Mouse (Mus musculus) liver, embryonic 11.5 days (tissue): ENCODE measurements around the gene Pold2. TPM values are rescaled to one million over a fixed set of nuclear protein-coding genes. Genes with fewer than 3 reads are reported as not detected.

ENCODE experiments used
- ATAC-seq: fragments of 200-750 bp; cut with Nextera tagmentation; replicated peaks from 2 replicates; pipeline ENCODE4 v1.8.0; 2017; ENCODE audit warnings: moderate number of reproducible peaks, mild to moderate bottlenecking, moderate TSS enrichment, moderate library complexity; ENCODE audit not compliant: low FRiP score
- DNase-seq: peaks from one replicate; pipeline ENCODE4 v3.0.0-alpha.2; 2017; ENCODE audit warnings: low spot score
- H3K27ac ChIP-seq: fragments of 300-500 bp; sonication (generic); 2 replicates; pipeline ENCODE4 v1.5.1; 2014; ENCODE audit warnings: mild to moderate bottlenecking, low read depth, low read length, control low read depth
- H3K27me3 ChIP-seq: fragments of 300-500 bp; sonication (generic); replicated peaks from 2 replicates; pipeline ENCODE4 v1.6.1; 2014; ENCODE audit warnings: low read length, mixed read lengths; ENCODE audit not compliant: control insufficient read depth, insufficient read depth
- H3K36me3 ChIP-seq: fragments of 300-500 bp; sonication (generic); 2 replicates; pipeline ENCODE4 v1.6.1; 2014; ENCODE audit warnings: mild to moderate bottlenecking, low read length, moderate library complexity, mixed read lengths; ENCODE audit not compliant: control insufficient read depth, insufficient read depth
- H3K4me1 ChIP-seq: fragments of 300-500 bp; sonication (generic); replicated peaks from 2 replicates; pipeline ENCODE4 v1.6.1; 2014; ENCODE audit warnings: low read length, mixed read lengths; ENCODE audit not compliant: control insufficient read depth, insufficient read depth
- H3K4me2 ChIP-seq: fragments of 300-500 bp; sonication (generic); 2 replicates; pipeline ENCODE4 v1.6.1; 2014; ENCODE audit warnings: mild to moderate bottlenecking, control low read depth, moderate library complexity
- H3K4me3 ChIP-seq: fragments of 300-500 bp; sonication (generic); 2 replicates; pipeline ENCODE4 v1.5.1; 2014; ENCODE audit warnings: low read depth, low read length, control low read depth
- H3K9ac ChIP-seq: fragments of 300-500 bp; sonication (generic); 2 replicates; pipeline ENCODE4 v1.6.1; 2014; ENCODE audit warnings: low read depth, low read length, control low read depth
- H3K9me3 ChIP-seq: fragments of 300-500 bp; sonication (generic); 2 replicates; pipeline ENCODE4 v1.6.1; 2016; ENCODE audit warnings: low read length, inconsistent platforms, mixed read lengths; ENCODE audit not compliant: control insufficient read depth
- WGBS: fragments of 180-500 bp; shearing (Covaris S2); extraction: QIAGEN DNeasy Blood & Tissue Kit; methylation state at CpG from one replicate; pipeline ENCODE4 v1.1.7; 2014; 5-methylcytosine and 5-hydroxymethylcytosine counted together
- polyA plus RNA-seq: library from polyadenylated mRNA; unstranded; fragments of >200 nt; fragmentation: Nextera tagmentation; extraction: Ambion mirVana; gene quantifications from 2 replicates; pipeline ENCODE4 v1.2.1, GENCODE M21; 2014

The Pold2 gene
- polyA plus RNA-seq, 1 experiment from 2014 or later: 151 TPM

GRCm38 (mm10) chr11:5914940-5915339, 36.8 kb upstream of the Pold2 start:
- ATAC-seq: no peak
- no peak for DNase-seq
- WGBS: 51% methylated on average over 5 of the region's 5 CpGs

DNA sequence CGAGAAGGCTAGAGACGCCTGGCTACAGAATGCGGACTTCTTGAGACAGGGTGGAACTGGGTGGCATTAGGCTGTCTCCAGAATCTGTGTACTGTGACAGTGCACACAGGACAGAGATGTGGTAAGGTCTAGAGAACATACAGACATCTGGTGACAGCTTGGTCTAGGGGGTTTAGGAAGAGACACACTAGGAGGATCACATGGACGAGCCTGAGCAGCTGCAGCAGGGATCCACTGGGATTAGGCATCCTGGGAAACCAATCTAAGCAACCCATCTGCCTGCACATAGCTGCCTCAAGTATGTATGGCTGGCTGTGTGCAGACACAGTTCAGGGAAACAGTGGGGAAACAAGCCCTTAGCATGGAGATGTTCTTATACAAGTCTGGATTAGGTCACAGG, 35.8 kb upstream of the Pold2 start:
- WGBS: 76% methylated on average over 4 of the region's 4 CpGs
- no peaks in the 10 kb centered on the region for H3K36me3 ChIP-seq
- ATAC-seq: no peak

More at GRCm38 (mm10) chr11:5914940-5915339, 36.8 kb upstream of the Pold2 start:
- no peak overlapping the region for H3K27ac ChIP-seq
- H3K4me3 ChIP-seq: no peak overlapping the region
- 0 out of 2 replicates have a peak, but pooled peaks cover 1% of the 10 kb centered on the region for H3K4me1 ChIP-seq
- H3K36me3 ChIP-seq: no peaks in the 10 kb centered on the region
- H3K27me3 ChIP-seq: 0 out of 2 replicates have a peak, but pooled peaks cover 3% of the 10 kb centered on the region
- H3K4me2 ChIP-seq: no peak overlapping the region
- H3K9ac ChIP-seq: no peak overlapping the region
- no peaks in the 10 kb centered on the region for H3K9me3 ChIP-seq

GRCm38 (mm10) chr11:5913256-5913655, 35.2 kb upstream of the Pold2 start:
- no peaks in the 10 kb centered on the region for H3K9me3 ChIP-seq
- no peak overlapping the region for H3K9ac ChIP-seq
- no peak overlapping the region for H3K4me2 ChIP-seq
- H3K4me1 ChIP-seq: no peaks in the 10 kb centered on the region
- H3K36me3 ChIP-seq: no peaks in the 10 kb centered on the region
- H3K27ac ChIP-seq: no peak overlapping the region
- DNase-seq (no peak), ATAC-seq (no peak)
- 0 out of 2 replicates have a peak, but pooled peaks cover 3% of the 10 kb centered on the region for H3K27me3 ChIP-seq
- 71% methylated on average over 8 of the region's 8 CpGs for WGBS
- no peak overlapping the region for H3K4me3 ChIP-seq

More for the DNA sequence above, 35.8 kb upstream of the Pold2 start:
- Histone ChIP-seq H3K4me1 (no peaks in the 10 kb centered on the region), H3K27ac (no peak overlapping the region), H3K9me3 (no peaks in the 10 kb centered on the region), H3K4me3 (no peak overlapping the region), H3K4me2 (no peak overlapping the region), H3K9ac (no peak overlapping the region), H3K27me3 (0 out of 2 replicates have a peak, but pooled peaks cover 3% of the 10 kb centered on the region)
- no peak for DNase-seq

- no peaks in the 10 kb centered on the region for H3K9me3 ChIP-seq
- no peak for ATAC-seq
- H3K4me2 ChIP-seq: no peak overlapping the region
- H3K9ac ChIP-seq: no peak overlapping the region
- H3K4me1 ChIP-seq: no peaks in the 10 kb centered on the region
- H3K27ac ChIP-seq: no peak overlapping the region
- WGBS: 25% methylated on average over 5 of the region's 5 CpGs
- DNase-seq: no peak
- H3K36me3 ChIP-seq: no peaks in the 10 kb centered on the region
- H3K27me3 ChIP-seq: 0 out of 2 replicates have a peak, but pooled peaks cover 3% of the 10 kb centered on the region
- no peak overlapping the region for H3K4me3 ChIP-seq
These were observed 34.5 kb upstream of the Pold2 start for GRCm38 (mm10) chr11:5912635-5913034.

DNA sequence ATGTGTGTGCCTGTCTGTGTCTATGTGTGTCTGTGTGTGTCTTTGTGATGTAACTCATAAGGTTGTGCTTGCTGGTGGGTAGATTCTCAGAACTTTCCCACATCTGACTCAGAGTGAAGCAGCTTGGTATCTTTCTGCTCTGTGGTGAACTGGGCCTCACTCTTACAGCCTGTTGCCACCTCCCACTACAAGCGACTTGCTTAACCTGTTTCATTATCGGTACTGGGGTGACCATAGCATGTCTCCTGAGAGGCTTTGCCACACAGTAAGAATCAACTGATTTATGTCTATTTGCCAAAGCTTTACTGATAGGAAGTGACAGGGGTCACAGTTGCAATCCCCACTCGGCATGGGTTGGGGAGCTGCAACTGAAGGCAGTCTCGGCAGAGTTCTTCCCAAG, 30.6 kb upstream of the Pold2 start:
- Histone ChIP-seq H3K4me2 (no peak overlapping the region), H3K4me3 (no peak overlapping the region), H3K9me3 (no peaks in the 10 kb centered on the region), H3K36me3 (no peaks in the 10 kb centered on the region), H3K9ac (no peak overlapping the region), H3K27me3 (peaks cover 4% of the 10 kb centered on the region; the same call in 1 of the 2 replicates), H3K4me1 (no peaks in the 10 kb centered on the region), H3K27ac (no peak overlapping the region)
- ATAC-seq: no peak
- WGBS: 72% methylated on average over 4 of the region's 4 CpGs
- DNase-seq: no peak

DNA sequence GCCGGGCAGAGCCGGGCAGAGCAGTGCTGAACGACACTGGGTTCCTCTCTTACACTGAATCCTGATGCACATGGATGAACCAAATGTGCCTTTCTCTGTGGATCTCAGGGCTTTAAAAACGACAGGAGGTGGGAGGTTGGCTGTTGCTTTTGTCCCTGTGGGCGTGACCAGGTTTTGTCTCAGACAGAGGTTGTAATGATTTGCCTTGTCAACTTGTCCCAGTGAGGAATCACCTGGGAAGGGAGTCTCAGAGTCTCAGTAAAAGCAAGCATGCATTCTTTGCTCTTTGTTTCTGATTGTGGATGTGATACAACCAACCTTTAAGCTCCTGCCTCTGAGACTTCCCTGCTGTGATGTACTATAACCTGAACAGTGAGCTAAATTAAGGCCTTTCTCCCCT, 29.0 kb upstream of the Pold2 start:
- Histone ChIP-seq H3K9me3 (no peaks in the 10 kb centered on the region), H3K27ac (no peak overlapping the region), H3K27me3 (peaks cover 19% of the 10 kb centered on the region), H3K4me2 (no peak overlapping the region), H3K4me1 (no peaks in the 10 kb centered on the region), H3K36me3 (no peaks in the 10 kb centered on the region), H3K4me3 (no peak overlapping the region), H3K9ac (no peak overlapping the region)
- WGBS: 63% methylated on average over 5 of the region's 5 CpGs
- no peak for ATAC-seq
- no peak for DNase-seq

- H3K4me3 ChIP-seq: no peak overlapping the region
- peaks cover 31% of the 10 kb centered on the region for H3K27me3 ChIP-seq
- H3K4me1 ChIP-seq: no peaks in the 10 kb centered on the region
- DNase-seq (no peak), ATAC-seq (no peak)
- no peak overlapping the region for H3K9ac ChIP-seq
- no peaks in the 10 kb centered on the region for H3K36me3 ChIP-seq
- H3K27ac ChIP-seq: no peak overlapping the region
- H3K9me3 ChIP-seq: no peaks in the 10 kb centered on the region
- 84% methylated on average over 10 of the region's 10 CpGs for WGBS
- H3K4me2 ChIP-seq: no peak overlapping the region
These were observed 27.9 kb upstream of the Pold2 start for GRCm38 (mm10) chr11:5905778-5906518.

DNA sequence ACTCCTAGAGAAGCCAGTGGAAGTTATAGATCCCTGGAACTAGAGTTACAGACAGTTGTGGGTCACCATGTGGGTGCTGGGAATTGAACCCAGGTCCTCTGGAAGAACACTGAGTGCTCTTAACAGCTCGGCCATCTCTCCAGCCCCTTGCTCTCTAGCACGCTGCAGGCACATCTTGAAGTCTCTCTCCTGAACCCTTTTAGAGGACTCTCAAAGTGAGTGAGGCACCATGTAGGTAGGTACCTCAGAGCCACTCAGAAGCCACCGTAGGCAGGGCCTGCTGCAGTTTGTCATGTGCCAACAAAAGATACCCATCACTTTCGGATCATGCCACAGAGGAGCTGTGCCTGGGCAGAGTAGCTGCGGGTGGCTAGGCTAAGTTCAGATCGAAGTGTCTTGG, 26.8 kb upstream of the Pold2 start:
- no peaks in the 10 kb centered on the region for H3K9me3 ChIP-seq
- no peak overlapping the region for H3K4me3 ChIP-seq
- DNase-seq (no peak), ATAC-seq (no peak)
- peaks cover 41% of the 10 kb centered on the region for H3K27me3 ChIP-seq
- 84% methylated on average over 6 of the region's 6 CpGs for WGBS
- no peaks in the 10 kb centered on the region for H3K36me3 ChIP-seq
- H3K27ac ChIP-seq: no peak overlapping the region
- H3K4me1 ChIP-seq: no peaks in the 10 kb centered on the region
- H3K4me2 ChIP-seq: no peak overlapping the region
- no peak overlapping the region for H3K9ac ChIP-seq

DNA sequence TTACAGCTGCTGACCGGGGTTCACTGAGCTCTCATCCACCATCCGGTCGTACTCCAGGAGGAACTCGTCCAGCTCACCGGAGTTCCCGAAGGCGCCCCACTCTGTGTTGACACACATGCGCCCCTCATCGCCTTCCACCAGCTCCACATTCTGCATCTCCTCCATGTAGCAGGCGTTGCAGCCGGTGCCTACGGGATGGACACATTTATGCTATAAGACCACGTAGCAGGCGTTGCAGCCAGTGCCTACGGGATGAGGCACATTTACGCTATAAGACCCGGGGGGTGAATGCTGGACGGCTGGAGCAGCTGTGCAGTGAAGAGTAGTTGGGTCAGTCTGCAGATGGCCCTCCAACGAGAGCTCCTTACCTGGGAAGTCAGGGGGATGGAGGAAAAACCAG, 26.3 kb upstream of the Pold2 start:
- no peak overlapping the region for H3K27ac ChIP-seq
- H3K9me3 ChIP-seq: no peaks in the 10 kb centered on the region
- ATAC-seq (no peak), DNase-seq (no peak)
- H3K4me1 ChIP-seq: no peaks in the 10 kb centered on the region
- no peak overlapping the region for H3K9ac ChIP-seq
- H3K4me2 ChIP-seq: no peak overlapping the region
- H3K4me3 ChIP-seq: no peak overlapping the region
- H3K36me3 ChIP-seq: no peaks in the 10 kb centered on the region
- 87% methylated on average over 19 of the region's 19 CpGs for WGBS
- H3K27me3 ChIP-seq: peaks cover 46% of the 10 kb centered on the region
